Mouse (Mus musculus): Measurements from ENCODE around the gene Plekhm2.

- TF ChIP-seq ZC3H11A (IDR thresholded peaks at IDR 0.05; ENCODE audit: low read depth, low read length) (no peak), CTCF (IDR thresholded peaks at IDR 0.05 in 2 of 3, conservative IDR thresholded peaks at IDR 0.05 in 1 of 3; ENCODE audit: control insufficient read depth in 1 of 3, insufficient read depth in 1 of 3, low read depth in 2 of 3, low read length in 3 of 3, poor library complexity in 1 of 3, severe bottlenecking in 1 of 3) (no peak), KAT2A (conservative IDR thresholded peaks at IDR 0.05; ENCODE audit: low read depth, low read length) (no peak), TBP (IDR thresholded peaks at IDR 0.05; ENCODE audit: low read depth, low read length) (no peak), POLR2A (IDR thresholded peaks at IDR 0.05; ENCODE audit: control insufficient read depth in 1 of 2, insufficient read depth in 1 of 2, low read depth in 1 of 2, low read length in 2 of 2, poor library complexity in 1 of 2) (no peak), MXI1 (IDR thresholded peaks at IDR 0.05; ENCODE audit: low read depth, low read length) (no peak), RAD21 (IDR thresholded peaks at IDR 0.05; ENCODE audit: low read depth, low read length) (no peak), HCFC1 (IDR thresholded peaks at IDR 0.05; ENCODE audit: low read depth, low read length) (no peak), USF1 (IDR thresholded peaks at IDR 0.05; ENCODE audit: low read depth, low read length) (no peak)
These were observed 6.7 kb upstream of the Plekhm2 start for GRCm38 (mm10) chr4:141671389-141671788.

Measured in MEL (cell line).